Mouse (Mus musculus): ENCODE data around the gene Rac3. TPM values are rescaled to one million over a fixed set of nuclear protein-coding genes. Genes with fewer than 3 reads are reported as not detected.

Gene Rac3
- total and polyA plus RNA-seq, 2 experiments from 2014 or later: 639 to 698 TPM

DNA sequence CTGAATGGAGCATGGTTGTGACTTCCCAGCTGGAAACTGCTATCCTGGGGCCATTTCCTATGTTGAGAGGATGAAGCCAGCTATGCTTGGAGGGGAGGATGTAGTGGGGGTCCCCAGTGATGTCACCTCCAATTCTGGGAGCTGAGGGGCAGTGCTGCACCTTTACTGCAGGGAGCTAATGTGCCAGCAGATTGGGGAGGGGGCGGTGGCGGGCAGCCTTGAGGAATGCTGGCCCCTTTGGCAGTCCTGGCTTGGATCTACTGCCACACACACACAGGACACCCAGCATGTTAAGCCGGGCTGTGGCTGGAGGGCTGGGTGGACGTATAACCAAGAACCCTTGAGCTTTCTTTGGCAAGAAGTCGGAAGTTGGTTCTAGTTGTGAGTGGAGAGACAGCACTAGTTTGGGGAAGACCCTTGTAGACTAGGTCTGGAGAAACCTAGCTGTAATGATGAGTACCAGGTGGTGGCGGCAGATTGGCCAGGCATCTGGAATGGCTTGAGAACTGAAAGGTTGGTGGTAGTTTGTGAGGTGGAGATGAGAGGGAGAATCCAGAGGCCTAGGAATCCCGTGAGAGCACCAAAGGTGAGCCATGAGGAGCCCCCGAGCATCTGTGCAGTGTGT is 9.2 kb upstream of the Rac3 start:
- ATAC-seq (no peak), DNase-seq (ENCODE audit: low spot score) (no peak)
- Histone ChIP-seq H3K4me1 (ENCODE audit: insufficient read depth, low read length) (peaks cover 16% of the 10 kb centered on the region), H3K9ac (replicated peaks; ENCODE audit: low read length) (peak overlapping the region; percentile 51; the same call in 1 of the 2 replicates), H3K36me3 (ENCODE audit: insufficient read depth, low read length) (peaks cover 8% of the 10 kb centered on the region), H3K9me3 (ENCODE audit: low read length) (no peaks in the 10 kb centered on the region), H3K4me2 (ENCODE audit: low read depth, low read length) (peak overlapping the region; percentile 83), H3K4me3 (ENCODE audit: low read length) (no peak overlapping the region), H3K27me3 (ENCODE audit: insufficient read depth, low read length) (no peaks in the 10 kb centered on the region), H3K27ac (no peak overlapping the region)
- no peak for TF ChIP-seq CTCF (IDR thresholded peaks at IDR 0.05; ENCODE audit: low read depth)
- 66% methylated on average over 8 of the region's 8 CpGs for WGBS

DNA sequence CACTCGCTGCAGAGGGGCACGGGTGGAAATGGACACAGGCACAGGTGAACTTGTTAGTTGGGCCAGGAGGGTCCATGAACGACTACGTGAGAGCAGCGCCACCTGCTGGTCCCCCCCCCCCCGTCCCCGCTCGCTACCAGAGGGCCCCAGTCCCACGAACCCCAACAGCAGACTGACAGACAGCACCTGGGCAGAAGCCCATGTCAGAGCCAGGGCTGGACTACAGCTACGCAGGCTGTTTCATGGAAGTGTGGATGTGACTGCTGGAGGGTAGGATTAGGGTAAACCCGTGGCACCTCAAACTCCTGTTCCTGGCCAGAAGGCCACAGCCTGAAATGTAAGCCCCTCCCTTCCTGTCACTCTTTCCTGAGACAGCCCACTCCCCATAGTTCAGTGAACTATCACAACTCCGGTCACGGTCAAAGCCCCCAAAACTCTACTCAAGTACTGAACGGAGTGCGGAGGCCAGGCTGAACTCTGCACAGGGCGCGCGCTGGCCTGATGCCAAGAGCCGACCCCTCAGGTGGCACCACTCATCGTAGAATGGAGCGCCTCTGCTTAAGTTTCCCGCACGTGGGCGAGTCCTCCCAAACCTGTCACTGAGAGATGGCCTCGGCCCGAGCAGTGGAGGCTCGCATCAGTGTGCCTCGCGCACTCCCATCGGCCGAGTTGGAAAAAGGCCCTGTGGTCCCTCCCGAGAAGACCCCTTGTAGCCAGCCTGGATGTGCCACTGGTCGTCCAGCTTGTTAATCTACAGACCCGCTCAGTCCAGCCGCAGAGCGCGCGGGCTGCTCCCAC is 8.3 kb upstream of the Rac3 start:
- ATAC-seq (peak; percentile 65), DNase-seq (ENCODE audit: low spot score) (peak; percentile 49)
- H3K36me3 ChIP-seq (ENCODE audit: insufficient read depth, low read length): peaks cover 8% of the 10 kb centered on the region
- under 1% methylated on average over 38 of the region's 38 CpGs for WGBS
- peaks cover 16% of the 10 kb centered on the region for H3K4me1 ChIP-seq (ENCODE audit: insufficient read depth, low read length)
- peak overlapping the region; percentile 51 for H3K9ac ChIP-seq (replicated peaks; ENCODE audit: low read length)
- peak overlapping the region; percentile 83 for H3K4me2 ChIP-seq (ENCODE audit: low read depth, low read length)
- no peaks in the 10 kb centered on the region for H3K27me3 ChIP-seq (ENCODE audit: insufficient read depth, low read length)
- peak; percentile 77 for TF ChIP-seq CTCF (IDR thresholded peaks at IDR 0.05; ENCODE audit: low read depth)
- peak overlapping the region; percentile 75 for H3K27ac ChIP-seq
- H3K4me3 ChIP-seq (ENCODE audit: low read length): peak overlapping the region; percentile 51
- no peaks in the 10 kb centered on the region for H3K9me3 ChIP-seq (ENCODE audit: low read length)

DNA sequence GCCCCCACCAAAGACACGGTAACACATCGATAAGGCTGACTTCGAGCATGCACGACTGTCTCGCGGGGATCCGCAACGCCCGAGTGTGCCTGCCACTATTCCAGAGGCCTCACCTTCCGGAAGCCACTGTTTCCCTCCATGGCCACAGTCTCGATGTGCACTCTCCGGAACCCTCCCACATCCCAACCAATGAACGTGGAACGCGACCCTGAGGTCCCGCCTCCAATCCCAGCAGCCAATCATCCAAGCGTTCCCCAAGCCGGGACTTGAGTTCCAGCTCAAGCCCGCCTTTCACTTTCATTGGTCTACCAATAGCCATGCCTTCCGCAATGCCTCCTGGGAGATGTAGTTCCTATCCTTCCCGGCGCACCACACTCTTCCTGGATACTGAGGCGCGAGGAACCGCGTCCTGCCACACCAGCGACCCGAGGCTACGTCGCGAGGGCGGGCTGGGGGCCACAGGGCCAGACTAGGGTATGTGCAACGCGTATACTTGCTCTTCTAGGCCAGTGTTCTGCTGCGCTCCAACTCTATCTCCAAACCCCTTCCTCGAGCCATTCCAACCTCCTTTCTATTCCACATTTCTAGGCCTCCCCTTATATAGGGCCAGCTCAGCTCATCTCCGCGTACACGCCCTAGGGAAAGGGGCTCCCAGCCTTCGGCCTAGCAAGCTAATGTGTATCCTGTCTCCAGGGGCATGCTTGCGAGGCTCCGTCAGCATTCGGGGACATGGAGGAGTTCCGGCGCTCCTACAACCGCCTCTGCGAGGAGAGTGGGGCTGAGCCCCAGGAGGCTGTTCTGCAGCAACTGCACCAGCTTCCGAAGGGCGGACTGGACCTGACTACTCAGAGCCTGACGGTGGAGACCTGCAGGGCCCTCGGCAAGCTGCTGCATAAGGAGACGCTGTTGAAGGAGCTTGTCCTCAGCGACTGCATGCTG is 7.4 kb upstream of the Rac3 start, which contains the start of the genes Cenpx and Lrrc45:
Gene Cenpx, minus strand, starts transcription at position 159 of the 939 bp plus-strand sequence.
Gene Lrrc45, plus strand, starts transcription at position 346 of the 939 bp plus-strand sequence.
- H3K9ac ChIP-seq (replicated peaks; ENCODE audit: low read length): peak within 1 kb of the TSS; percentile 61
- TF ChIP-seq CTCF (IDR thresholded peaks at IDR 0.05; ENCODE audit: low read depth): no peak
- ATAC-seq: peak; percentile 97
- peak within 1 kb of the TSS; percentile 75 for H3K27ac ChIP-seq
- 2% methylated on average over 53 of the region's 53 CpGs for WGBS
- H3K9me3 ChIP-seq (ENCODE audit: low read length): no peaks in the 10 kb centered on the region
- peak within 1 kb of the TSS; percentile 83 for H3K4me2 ChIP-seq (ENCODE audit: low read depth, low read length)
- DNase-seq (ENCODE audit: low spot score): peak; percentile 99
- peak within 1 kb of the TSS; percentile 51 for H3K4me3 ChIP-seq (ENCODE audit: low read length)
- H3K36me3 ChIP-seq (ENCODE audit: insufficient read depth, low read length): peaks cover 13% of the 10 kb centered on the region
- peaks cover 16% of the 10 kb centered on the region for H3K4me1 ChIP-seq (ENCODE audit: insufficient read depth, low read length)
- H3K27me3 ChIP-seq (ENCODE audit: insufficient read depth, low read length): no peaks in the 10 kb centered on the region

DNA sequence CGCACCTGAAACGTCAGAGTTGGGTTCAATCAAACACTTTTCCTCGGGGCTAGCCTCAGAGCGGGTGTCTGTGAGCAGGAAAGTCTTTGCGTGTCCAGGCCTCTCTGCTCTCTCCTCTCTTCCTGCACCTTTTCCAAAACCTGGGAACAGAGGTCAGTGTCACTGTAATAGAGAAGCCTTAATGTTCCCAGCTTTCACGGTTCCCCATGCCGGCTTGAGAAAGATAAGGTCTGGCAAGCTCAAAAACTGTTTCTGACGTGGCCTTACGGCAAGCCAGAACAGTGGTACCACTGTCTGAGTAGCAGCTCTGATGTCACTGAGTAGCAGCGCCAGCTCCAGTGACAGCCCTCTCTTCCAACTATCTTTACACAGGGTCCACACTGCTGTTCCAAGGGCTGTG is 6.7 kb upstream of the Rac3 start:
- DNase-seq (ENCODE audit: low spot score): no peak
- WGBS: 59% methylated on average over 10 of the region's 10 CpGs
- peaks cover 14% of the 10 kb centered on the region for H3K36me3 ChIP-seq (ENCODE audit: insufficient read depth, low read length)
- peaks cover 16% of the 10 kb centered on the region for H3K4me1 ChIP-seq (ENCODE audit: insufficient read depth, low read length)
- no peak for ATAC-seq
- H3K27me3 ChIP-seq (ENCODE audit: insufficient read depth, low read length): no peaks in the 10 kb centered on the region
- H3K9ac ChIP-seq (replicated peaks; ENCODE audit: low read length): peak overlapping the region; percentile 61
- H3K9me3 ChIP-seq (ENCODE audit: low read length): no peaks in the 10 kb centered on the region
- TF ChIP-seq CTCF (IDR thresholded peaks at IDR 0.05; ENCODE audit: low read depth): no peak
- H3K27ac ChIP-seq: peak overlapping the region; percentile 46; the same call in 1 of the 2 replicates
- H3K4me2 ChIP-seq (ENCODE audit: low read depth, low read length): peak overlapping the region; percentile 83
- H3K4me3 ChIP-seq (ENCODE audit: low read length): peak overlapping the region; percentile 51

DNA sequence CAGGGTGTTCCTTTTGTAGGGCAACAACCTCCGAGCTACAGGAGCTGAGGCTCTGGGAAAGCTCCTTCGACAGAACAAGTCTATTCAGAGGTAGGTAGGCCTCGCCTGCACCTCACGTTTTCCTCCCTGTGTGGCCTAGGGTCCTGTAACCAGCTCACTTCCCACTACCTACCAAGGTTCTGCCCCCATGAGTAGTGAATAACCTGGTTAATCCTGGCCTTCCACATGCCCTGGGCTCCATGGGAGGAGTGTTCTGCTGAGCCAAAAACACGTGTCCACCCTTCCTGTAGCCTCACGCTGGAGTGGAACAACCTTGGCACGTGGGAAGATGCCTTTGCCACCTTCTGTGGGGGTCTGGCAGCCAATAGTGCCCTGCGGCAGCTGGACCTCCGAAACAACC is 6.1 kb upstream of the Rac3 start:
- H3K4me2 ChIP-seq (ENCODE audit: low read depth, low read length): no peak overlapping the region
- H3K9ac ChIP-seq (replicated peaks; ENCODE audit: low read length): no peak overlapping the region
- no peak for TF ChIP-seq CTCF (IDR thresholded peaks at IDR 0.05; ENCODE audit: low read depth)
- no peak overlapping the region for H3K4me3 ChIP-seq (ENCODE audit: low read length)
- H3K9me3 ChIP-seq (ENCODE audit: low read length): no peaks in the 10 kb centered on the region
- no peak overlapping the region for H3K27ac ChIP-seq
- peaks cover 16% of the 10 kb centered on the region for H3K4me1 ChIP-seq (ENCODE audit: insufficient read depth, low read length)
- WGBS: 90% methylated on average over 9 of the region's 9 CpGs
- peaks cover 14% of the 10 kb centered on the region for H3K36me3 ChIP-seq (ENCODE audit: insufficient read depth, low read length)
- no peak for DNase-seq (ENCODE audit: low spot score)
- no peak for ATAC-seq
- H3K27me3 ChIP-seq (ENCODE audit: insufficient read depth, low read length): no peaks in the 10 kb centered on the region

DNA sequence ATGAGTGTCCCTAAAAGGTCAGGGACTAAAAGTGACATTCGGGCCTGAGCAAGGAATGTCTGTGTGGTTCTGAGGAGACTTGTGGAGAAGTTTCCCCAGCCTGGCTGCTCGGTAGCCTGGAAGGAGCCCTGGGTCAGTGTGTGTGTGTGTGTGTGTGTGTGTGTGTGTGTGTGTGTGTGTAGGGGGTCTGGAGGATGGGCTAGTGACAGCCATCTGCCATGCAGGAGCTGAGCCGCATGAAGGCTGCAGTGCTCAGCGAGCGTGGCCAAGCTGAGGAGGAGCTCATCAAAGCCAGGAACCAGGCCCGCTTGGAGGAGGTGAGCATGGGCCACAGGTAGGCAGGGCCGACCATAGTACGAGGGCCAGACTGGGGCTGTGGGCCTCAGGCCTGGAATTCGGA is 2.0 kb upstream of the Rac3 start:
- no peaks in the 10 kb centered on the region for H3K27me3 ChIP-seq (ENCODE audit: insufficient read depth, low read length)
- H3K4me1 ChIP-seq (ENCODE audit: insufficient read depth, low read length): peaks cover 6% of the 10 kb centered on the region
- H3K9ac ChIP-seq (replicated peaks; ENCODE audit: low read length): no peak overlapping the region
- H3K4me2 ChIP-seq (ENCODE audit: low read depth, low read length): no peak overlapping the region
- DNase-seq (ENCODE audit: low spot score): no peak
- no peak for ATAC-seq
- no peak for TF ChIP-seq CTCF (IDR thresholded peaks at IDR 0.05; ENCODE audit: low read depth)
- 88% methylated on average over 9 of the region's 9 CpGs for WGBS
- H3K27ac ChIP-seq: no peak overlapping the region
- no peaks in the 10 kb centered on the region for H3K9me3 ChIP-seq (ENCODE audit: low read length)
- no peak overlapping the region for H3K4me3 ChIP-seq (ENCODE audit: low read length)
- peaks cover 5% of the 10 kb centered on the region; the same call in 1 of the 2 replicates for H3K36me3 ChIP-seq (ENCODE audit: insufficient read depth, low read length)

Data from hindbrain, postnatal 0 days (tissue).